Mouse (Mus musculus): ENCODE measurements around the gene Ell2.

DNA sequence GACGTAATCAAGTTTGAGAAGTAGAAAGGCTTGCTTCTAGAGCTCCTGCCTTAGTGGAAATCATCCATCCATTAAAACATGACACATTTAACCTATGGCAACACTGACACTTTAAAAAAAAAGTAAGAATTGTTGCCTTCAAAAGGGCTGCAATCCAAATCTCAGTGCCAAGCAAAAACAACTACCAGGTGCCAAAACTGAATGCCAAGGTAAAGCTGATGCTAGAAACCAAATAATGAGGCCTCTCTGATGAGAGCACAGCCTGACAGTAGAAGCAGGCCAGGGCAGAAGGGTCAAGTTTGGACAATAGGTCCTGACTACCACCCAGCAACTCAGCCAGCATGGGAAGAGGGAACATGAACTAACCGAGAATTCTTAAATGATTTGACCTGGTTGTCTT lies 73.5 kb downstream of the Ell2 start:
- no peak for TF ChIP-seq CTCF (IDR thresholded peaks at IDR 0.05; ENCODE audit: low read depth)
- no peak for TF ChIP-seq EP300 (optimal IDR thresholded peaks at IDR 0.05)
